Mouse (Mus musculus): Measurements from ENCODE around the gene Creb3l4.

Gene Creb3l4

GRCm38 (mm10) chr3:90224331-90224730 lies 19.0 kb downstream of the Creb3l4 start:
- DNase-seq, result no peak

DNA sequence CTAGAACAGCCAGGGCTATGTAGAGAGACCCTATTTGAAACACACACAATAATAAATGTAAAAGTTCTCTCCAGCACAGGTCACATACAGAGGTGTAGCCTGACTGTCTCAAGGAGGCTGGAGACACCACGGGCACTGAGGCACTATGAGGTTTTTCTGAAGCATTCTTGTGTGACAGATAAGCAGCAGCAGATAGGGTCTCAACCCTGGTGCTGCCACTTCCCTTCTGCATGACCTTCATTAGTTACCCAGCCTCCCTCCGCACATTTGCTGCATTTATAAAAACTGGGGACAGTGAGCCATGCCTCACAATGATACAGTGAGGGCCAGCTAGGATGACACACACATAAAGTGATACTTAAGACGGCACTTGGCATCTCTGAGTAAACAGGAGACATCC lies 20.4 kb downstream of the Creb3l4 start:
- DNase-seq, result no peak

GRCm38 (mm10) chr3:90222455-90222854 lies 20.9 kb downstream of the Creb3l4 start:
- DNase-seq, result no peak

- no peak for DNase-seq
These were observed 22.2 kb downstream of the Creb3l4 start for GRCm38 (mm10) chr3:90221123-90221522.

DNA sequence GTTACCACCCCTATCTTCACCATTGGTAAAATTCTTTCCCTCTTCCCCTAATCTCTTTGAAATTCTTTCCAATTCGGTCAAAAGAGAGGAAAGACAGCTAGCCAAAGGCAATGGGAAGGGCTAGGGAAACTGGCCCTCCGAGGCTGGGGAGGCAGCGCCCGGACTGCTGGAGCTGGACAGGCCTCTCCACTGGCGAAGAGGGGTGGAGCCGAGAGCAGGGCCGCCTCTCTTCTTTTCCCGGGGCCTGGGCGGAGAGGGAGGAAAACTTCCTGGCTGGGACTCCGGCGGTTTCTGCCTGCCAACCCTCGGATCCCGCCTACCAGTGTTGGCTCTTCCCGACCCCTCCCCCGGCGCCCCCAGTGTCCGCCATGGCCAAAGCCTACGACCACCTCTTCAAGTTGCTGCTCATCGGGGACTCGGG lies 22.8 kb downstream of the Creb3l4 start:
- DNase-seq, result peak; percentile 83

DNA sequence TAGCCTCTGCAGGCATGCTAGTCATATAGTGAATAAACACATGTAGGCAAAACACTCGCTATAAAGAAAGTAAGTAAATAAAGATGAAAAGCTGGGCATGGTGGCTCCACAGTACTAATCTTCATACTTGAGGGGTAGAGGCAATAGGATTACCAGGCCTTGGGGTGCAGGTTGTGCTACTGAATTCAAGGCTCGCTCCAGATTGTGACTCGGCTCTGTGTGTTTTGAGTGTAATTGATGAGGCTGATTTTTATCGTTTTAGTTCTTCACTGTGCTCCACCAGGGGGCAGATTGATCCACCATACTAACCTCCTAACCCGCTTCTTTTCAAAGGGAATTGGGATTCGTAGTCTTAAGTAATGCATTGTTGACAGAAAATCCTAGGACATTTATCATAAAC lies 23.2 kb downstream of the Creb3l4 start:
- peak; percentile 80 for DNase-seq

- DNase-seq, result no peak
These were observed 27.4 kb downstream of the Creb3l4 start for GRCm38 (mm10) chr3:90215825-90216380.

DNA sequence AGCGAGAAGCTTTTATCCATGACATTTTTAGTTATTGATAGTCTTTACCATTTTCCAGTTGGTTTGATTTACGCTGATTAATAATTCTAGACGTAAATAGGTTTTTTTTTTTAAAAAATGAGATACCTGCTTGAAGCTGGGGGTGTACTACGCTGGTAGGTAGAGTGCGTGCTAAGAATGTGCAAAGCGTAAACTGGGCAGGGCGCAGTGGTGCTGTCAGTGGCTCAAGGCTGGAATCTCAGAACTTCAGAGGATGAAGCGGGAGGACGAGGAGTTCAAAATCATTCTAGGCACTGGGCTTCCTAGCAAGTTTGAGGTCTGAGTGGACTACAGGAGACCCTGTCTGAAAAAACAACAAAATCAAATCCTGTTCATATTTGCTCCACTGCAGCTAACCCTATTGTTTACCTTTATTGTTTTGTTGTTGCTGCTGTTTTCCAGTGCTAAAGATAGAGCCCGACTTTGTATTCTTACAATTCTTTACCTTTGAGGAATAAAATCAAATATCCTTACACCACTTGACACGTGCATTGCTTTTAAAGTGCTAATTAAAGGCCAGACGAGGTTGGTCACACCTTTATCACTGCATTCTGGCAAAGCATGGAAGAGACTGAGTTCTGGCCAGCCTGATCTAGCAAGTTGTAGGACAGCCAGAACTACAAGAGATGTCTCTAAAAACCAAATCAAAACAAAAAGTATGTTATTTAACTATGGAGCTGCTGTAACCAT lies 29.2 kb downstream of the Creb3l4 start:
- peak; percentile 30 for DNase-seq

DNA sequence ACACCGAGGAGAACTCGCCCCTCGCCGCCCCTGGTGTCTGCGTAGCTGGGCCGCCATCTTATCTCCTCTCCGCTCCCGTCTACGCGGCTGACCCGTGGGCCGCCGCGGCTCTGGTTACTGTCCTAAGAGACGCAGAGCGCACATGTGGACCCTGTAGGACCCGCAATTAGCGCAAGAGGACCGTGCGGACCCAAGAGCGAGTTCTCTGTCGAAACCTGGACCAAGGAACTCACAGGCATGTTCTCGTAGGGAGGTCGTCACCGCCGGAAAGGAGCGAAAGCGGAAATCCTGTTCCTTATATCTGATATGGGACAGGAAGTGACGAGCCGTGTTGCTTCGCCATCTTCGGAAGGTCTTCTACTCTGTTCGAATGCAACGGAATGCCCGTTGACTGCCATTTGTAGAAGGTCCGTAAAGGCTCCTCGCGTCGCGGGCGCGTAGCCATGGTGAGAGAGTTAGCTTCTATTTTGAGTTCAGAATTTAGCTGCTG lies 29.9 kb downstream of the Creb3l4 start, which contains the start of the genes Rps27 and Rab13:
Gene Rps27, minus strand, starts transcription at position 275 of the 490 bp plus-strand sequence.
Gene Rab13, plus strand, starts transcription at position 319 of the 490 bp plus-strand sequence.
- peak; percentile 96 for DNase-seq

- no peak for DNase-seq
These were observed 30.6 kb downstream of the Creb3l4 start for GRCm38 (mm10) chr3:90212723-90213122.

- DNase-seq, result no peak
These were observed 31.6 kb downstream of the Creb3l4 start for GRCm38 (mm10) chr3:90211475-90212398.

DNA sequence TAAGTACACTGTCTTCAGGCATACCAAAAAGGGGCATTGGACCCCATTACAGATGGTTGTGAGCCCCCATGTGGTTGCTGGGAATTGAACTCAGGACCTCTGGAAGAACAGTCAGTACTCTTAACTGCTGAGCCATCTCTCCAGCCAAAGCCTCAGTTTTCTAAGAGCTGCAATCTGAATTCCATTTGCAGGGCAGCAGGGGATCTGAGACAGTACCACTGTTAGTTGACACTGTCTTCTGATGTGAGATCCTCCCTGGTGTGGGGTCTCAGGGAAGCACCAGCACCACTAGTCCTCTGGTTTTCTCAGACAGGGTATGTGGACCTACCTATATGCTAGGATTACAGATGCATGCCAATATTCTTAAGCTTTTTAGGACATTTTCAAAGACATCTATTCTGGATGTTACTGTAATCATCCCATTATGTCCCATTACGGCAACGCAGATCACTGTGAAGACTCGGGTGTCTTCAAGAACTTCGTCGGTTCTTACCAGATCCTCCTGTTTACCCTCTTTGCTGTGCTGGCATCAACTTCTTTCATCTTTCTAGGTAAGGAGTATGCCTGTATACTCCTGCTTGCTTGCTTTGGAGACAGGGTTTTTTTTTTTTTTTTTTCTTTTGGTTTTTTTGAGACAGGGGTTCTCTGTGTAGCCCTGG lies 33.3 kb downstream of the Creb3l4 start:
- no peak for DNase-seq

DNA sequence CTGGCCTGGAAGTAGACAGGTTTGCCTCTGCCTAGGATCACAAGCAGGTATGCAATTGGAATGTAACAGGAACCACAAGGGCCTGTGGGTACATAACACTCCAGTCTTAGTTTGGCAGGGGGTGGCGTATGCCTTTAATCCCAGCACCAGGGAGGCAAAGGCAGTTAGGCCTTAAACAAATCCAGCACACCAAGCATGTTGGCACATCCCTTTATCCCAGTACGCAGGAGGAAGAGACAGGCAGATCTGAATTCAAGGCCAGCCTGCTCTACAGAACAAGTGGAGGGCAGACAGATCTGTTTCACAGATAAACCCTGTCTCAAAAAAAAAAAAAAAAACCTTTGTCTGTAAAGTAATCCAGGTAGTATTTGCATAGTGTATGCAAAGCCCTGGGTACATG lies 34.6 kb downstream of the Creb3l4 start:
- no peak for DNase-seq

DNA sequence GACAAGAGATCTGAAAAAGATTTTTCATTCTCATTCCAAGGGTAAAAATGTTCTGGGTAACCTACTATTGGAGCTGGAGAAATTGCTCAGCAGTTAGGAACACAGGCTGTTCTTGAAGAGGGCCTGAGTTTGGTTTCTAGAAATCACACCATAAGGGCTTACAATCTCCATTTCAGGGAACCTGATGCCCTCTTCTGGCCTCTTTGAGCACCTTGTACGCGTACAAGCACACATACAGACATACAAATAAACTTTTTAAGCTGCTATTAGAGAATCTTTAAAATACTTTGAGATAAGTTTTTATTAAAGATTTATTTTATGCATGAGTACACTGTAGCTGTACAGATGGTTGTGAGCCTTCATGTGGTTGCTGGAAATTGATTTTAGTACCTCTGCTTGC lies 38.7 kb downstream of the Creb3l4 start:
- DNase-seq, result no peak

DNA sequence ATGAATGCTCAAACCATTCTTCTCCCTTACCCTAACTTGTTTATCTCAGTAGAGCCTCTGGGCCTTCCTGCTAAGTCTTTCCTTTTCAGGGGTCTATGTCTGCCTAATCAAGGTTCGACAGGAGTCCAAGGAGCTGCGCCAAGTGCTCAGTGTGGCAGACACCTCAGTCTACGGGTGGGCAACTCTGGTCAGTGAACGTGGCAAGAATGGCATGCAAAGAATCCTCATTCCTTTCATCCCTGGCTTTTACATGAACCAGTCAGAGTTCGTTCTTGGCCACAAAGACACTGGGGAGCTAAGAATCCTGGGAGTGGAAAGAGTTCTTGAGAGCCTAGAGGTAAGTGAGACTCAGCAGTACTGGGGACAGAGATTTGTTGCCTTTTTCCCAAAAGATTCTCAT lies 39.7 kb downstream of the Creb3l4 start:
- DNase-seq, result no peak

- no peak for DNase-seq
These were observed 40.4 kb downstream of the Creb3l4 start for GRCm38 (mm10) chr3:90202884-90203283.

DNA sequence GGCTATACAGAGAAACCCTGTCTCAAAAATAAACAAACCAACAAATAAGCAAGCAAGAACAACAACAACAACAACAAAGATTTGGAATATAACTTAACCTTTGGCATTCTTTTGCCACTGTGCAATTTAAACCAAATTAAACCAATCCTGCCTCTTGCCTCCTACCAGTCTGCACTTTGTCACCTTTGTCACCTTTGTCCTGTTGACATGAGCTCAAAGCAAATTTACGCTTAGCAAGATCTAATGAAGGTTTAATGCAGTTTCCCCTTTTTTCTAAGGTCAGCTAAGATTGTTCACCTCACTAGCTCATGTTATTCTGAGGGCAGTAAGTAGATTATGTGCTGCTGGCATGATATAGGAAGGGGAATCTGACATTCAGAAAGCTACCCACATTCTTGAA lies 45.8 kb downstream of the Creb3l4 start:
- DNase-seq, result no peak

- DNase-seq, result no peak
These were observed 47.7 kb downstream of the Creb3l4 start for GRCm38 (mm10) chr3:90195644-90196043.

GRCm38 (mm10) chr3:90194759-90195158 lies 48.6 kb downstream of the Creb3l4 start:
- no peak for DNase-seq

DNA sequence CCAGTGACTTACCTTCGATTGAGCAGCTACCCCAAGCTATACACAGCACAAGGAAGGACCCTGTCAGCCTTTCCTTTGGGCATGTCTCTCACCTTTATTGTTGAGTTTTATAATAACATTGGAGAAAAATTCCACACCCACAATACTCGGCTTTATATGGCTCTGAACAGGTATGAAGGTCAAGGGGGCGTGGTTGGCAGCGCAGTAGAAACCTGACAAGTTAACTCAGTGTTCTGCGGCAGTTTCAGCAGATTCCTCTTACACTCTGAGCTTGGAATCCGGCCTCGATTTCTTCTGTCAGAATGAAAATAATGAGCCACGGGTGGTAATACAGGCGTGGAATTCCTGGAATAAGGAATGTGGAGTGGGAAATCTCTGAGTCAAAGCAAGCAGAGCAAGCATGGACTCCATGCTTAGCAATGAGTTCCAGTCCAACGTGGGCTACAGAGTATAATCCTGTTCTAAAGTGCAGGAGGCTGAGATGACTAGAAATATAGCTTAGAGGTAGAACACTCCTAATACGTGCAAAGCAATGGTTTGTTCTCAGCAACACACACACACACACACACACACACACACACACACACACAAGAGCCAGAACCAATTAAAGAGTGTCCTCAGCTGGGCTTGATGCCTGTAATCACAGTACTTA lies 52.3 kb downstream of the Creb3l4 start:
- no peak for DNase-seq
